Mouse (Mus musculus) lung, postnatal 0 days (tissue): ENCODE measurements around the gene Rpl7a. TPM values are rescaled to one million over a fixed set of nuclear protein-coding genes. Genes with fewer than 3 reads are reported as not detected.

Source experiments
- ATAC-seq: fragments of 200-750 bp; cut with Nextera tagmentation; 2 replicates; pipeline ENCODE4 v1.8.0; 2017; ENCODE audit warnings: moderate library complexity
- DNase-seq: peaks from one replicate; pipeline ENCODE4 v3.0.0-alpha.2; 2016; ENCODE audit warnings: low spot score
- H3K27ac ChIP-seq: fragments of 300-500 bp; sonication (generic); 2 replicates; pipeline ENCODE4 v1.5.1; 2014; ENCODE audit warnings: antibody characterized with exemption, mild to moderate bottlenecking, low read length, mixed read lengths
- H3K27me3 ChIP-seq: fragments of 300-500 bp; sonication (generic); replicated peaks from 2 replicates; pipeline ENCODE4 v1.6.1; 2014; ENCODE audit warnings: low read length, mixed read lengths; ENCODE audit not compliant: insufficient read depth
- H3K36me3 ChIP-seq: fragments of 300-500 bp; sonication (generic); 2 replicates; pipeline ENCODE4 v1.6.1; 2014; ENCODE audit warnings: low read length, mixed read lengths; ENCODE audit not compliant: insufficient read depth
- H3K4me1 ChIP-seq: fragments of 300-500 bp; sonication (generic); 2 replicates; pipeline ENCODE4 v1.6.1; 2014; ENCODE audit warnings: antibody characterized with exemption, low read depth, low read length, mixed read lengths; ENCODE audit not compliant: insufficient read depth
- H3K4me2 ChIP-seq: fragments of 300-500 bp; sonication (generic); replicated peaks from 2 replicates; pipeline ENCODE4 v1.6.1; 2014; ENCODE audit warnings: low read depth, mild to moderate bottlenecking, low read length, moderate library complexity, mixed read lengths
- H3K4me3 ChIP-seq: fragments of 300-500 bp; sonication (generic); 2 replicates; pipeline ENCODE4 v1.5.1; 2014; ENCODE audit warnings: low read depth, low read length
- H3K9ac ChIP-seq: fragments of 300-500 bp; sonication (generic); replicated peaks from 2 replicates; pipeline ENCODE4 v1.6.1; 2014; ENCODE audit warnings: low read depth, mild to moderate bottlenecking
- H3K9me3 ChIP-seq: fragments of 300-500 bp; sonication (generic); 2 replicates; pipeline ENCODE4 v1.6.1; 2016; ENCODE audit warnings: low read length, mixed read lengths
- CTCF ChIP-seq: IDR thresholded peaks from 2 replicates; pipeline ENCODE4 v1.5.1; 2016; ENCODE audit warnings: antibody characterized with exemption, mild to moderate bottlenecking
- EP300 ChIP-seq: IDR thresholded peaks from 2 replicates; pipeline ENCODE4 v1.6.1; 2016; ENCODE audit warnings: antibody characterized with exemption, mild to moderate bottlenecking, control low read depth
- WGBS: fragments of 180-500 bp; shearing (Covaris S2); extraction: QIAGEN DNeasy Blood & Tissue Kit; methylation state at CpG from one replicate; pipeline ENCODE4 v1.1.7; 2014; 5-methylcytosine and 5-hydroxymethylcytosine counted together
- polyA plus RNA-seq: library from polyadenylated mRNA; unstranded; fragments of >200 nt; fragmentation: Nextera tagmentation; extraction: Ambion mirVana; gene quantifications from 2 replicates; pipeline ENCODE4 v1.2.1, GENCODE M21; 2015

Rpl7a gene
- polyA plus RNA-seq, 1 experiment from 2014 or later = 417 TPM

DNA sequence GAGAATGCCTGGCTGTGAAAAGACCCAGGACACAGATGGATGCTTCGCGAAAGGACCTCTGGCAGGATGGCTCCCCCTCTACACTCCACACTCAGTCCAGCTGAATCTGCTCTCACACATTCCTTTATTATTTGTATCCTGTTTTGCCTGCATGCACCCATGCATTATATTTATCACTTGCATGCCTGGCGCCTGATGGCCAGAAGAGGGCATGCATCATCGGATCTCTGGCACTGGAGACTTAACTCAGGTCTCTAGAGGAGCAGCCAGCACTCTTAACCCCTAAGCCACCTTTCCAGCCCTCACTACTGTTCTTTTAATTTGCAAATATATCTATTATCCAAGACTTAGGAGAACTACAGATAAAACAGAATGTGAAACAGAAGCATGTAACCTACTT is 50.2 kb downstream of the Rpl7a start:
- H3K4me2 ChIP-seq = no peak overlapping the region
- H3K27ac ChIP-seq = no peak overlapping the region
- peaks cover 26% of the 10 kb centered on the region for H3K36me3 ChIP-seq
- WGBS = 77% methylated on average over 4 of the region's 4 CpGs
- DNase-seq (peak; percentile 13), ATAC-seq (no peak)
- peaks cover 4% of the 10 kb centered on the region; the same call in 1 of the 2 replicates for H3K4me1 ChIP-seq
- no peak overlapping the region for H3K9ac ChIP-seq
- H3K4me3 ChIP-seq = no peak overlapping the region
- no peak for TF ChIP-seq EP300
- peak; percentile 53 for TF ChIP-seq CTCF
- H3K27me3 ChIP-seq = no peaks in the 10 kb centered on the region
- H3K9me3 ChIP-seq = no peaks in the 10 kb centered on the region

Other genes with a start within 250 kb of the Rpl7a start
- gene Lcn4, start 239.5 kb upstream of the Rpl7a start, polyA plus RNA-seq = not detected in 2 replicates
- gene Abo, start 45.8 kb upstream of the Rpl7a start, polyA plus RNA-seq = not detected in 2 replicates
- 11.8 and 13.5 TPM in 2 replicates for gene Surf6, start 7.9 kb upstream of the Rpl7a start, polyA plus RNA-seq
- gene Med22, start 87 bp upstream of the Rpl7a start, polyA plus RNA-seq = 32.6 and 33.8 TPM in 2 replicates
- gene Surf2, start 5.6 kb downstream of the Rpl7a start, polyA plus RNA-seq = 23.0 and 23.8 TPM in 2 replicates
- 59.6 and 59.7 TPM in 2 replicates for gene Surf1, start 5.8 kb downstream of the Rpl7a start, polyA plus RNA-seq
- 167 and 171 TPM in 2 replicates for gene Surf4, start 23.2 kb downstream of the Rpl7a start, polyA plus RNA-seq
- gene Stkld1, start 23.3 kb downstream of the Rpl7a start, polyA plus RNA-seq = 0.13 and 0.24 TPM in 2 replicates
- gene Rexo4, start 53.6 kb downstream of the Rpl7a start, polyA plus RNA-seq = 21.4 and 22.1 TPM in 2 replicates
- 0.26 TPM in 2 replicates for gene Adamts13, start 62.7 kb downstream of the Rpl7a start, polyA plus RNA-seq
- gene Cacfd1, start 99.2 kb downstream of the Rpl7a start, polyA plus RNA-seq = 39.9 and 42.1 TPM in 2 replicates
- 1.1 and 1.3 TPM in 2 replicates for gene Slc2a6, start 117.2 kb downstream of the Rpl7a start, polyA plus RNA-seq
- 0.36 and 0.76 TPM in 2 replicates for gene Mymk, start 161.4 kb downstream of the Rpl7a start, polyA plus RNA-seq
- 50.6 and 52.3 TPM in 2 replicates for gene Adamtsl2, start 168.6 kb downstream of the Rpl7a start, polyA plus RNA-seq
- gene Fam163b, start 231.7 kb downstream of the Rpl7a start, polyA plus RNA-seq = 0.26 and 0.43 TPM in 2 replicates